Mouse (Mus musculus): ENCODE measurements around the gene Sik3.

Gene Sik3

GRCm38 (mm10) chr9:46228491-46228890, 215.9 kb downstream of the Sik3 start, which contains the start of gene Apoa1:
Gene Apoa1, plus strand, starts transcription at chr9:46228580.
- no peak for DNase-seq (ENCODE audit: low spot score)

GRCm38 (mm10) chr9:46229573-46230449, 217.2 kb downstream of the Sik3 start:
- DNase-seq (ENCODE audit: low spot score) = peak; percentile 89

GRCm38 (mm10) chr9:46230450-46230975, 217.9 kb downstream of the Sik3 start:
- no peak for DNase-seq (ENCODE audit: low spot score)

GRCm38 (mm10) chr9:46235196-46235595, 222.6 kb downstream of the Sik3 start:
- no peak for DNase-seq (ENCODE audit: low spot score)

- DNase-seq (ENCODE audit: low spot score) = no peak
Observed at GRCm38 (mm10) chr9:46235596-46235648, 222.8 kb downstream of the Sik3 start, which contains the start of gene Apoc3. Gene Apoc3, minus strand, starts transcription at chr9:46235636.

- no peak for DNase-seq (ENCODE audit: low spot score)
Observed at GRCm38 (mm10) chr9:46235649-46236048, 223.0 kb downstream of the Sik3 start.

GRCm38 (mm10) chr9:46238850-46239249, 226.2 kb downstream of the Sik3 start:
- no peak for DNase-seq (ENCODE audit: low spot score)

- no peak for DNase-seq (ENCODE audit: low spot score)
Observed at GRCm38 (mm10) chr9:46240526-46241153, 228.0 kb downstream of the Sik3 start, which contains the start of gene Apoa4. Gene Apoa4, plus strand, starts transcription at chr9:46240696.

GRCm38 (mm10) chr9:46241818-46242217, 229.2 kb downstream of the Sik3 start:
- DNase-seq (ENCODE audit: low spot score) = no peak

GRCm38 (mm10) chr9:46243122-46243521, 230.5 kb downstream of the Sik3 start:
- DNase-seq (ENCODE audit: low spot score) = no peak

GRCm38 (mm10) chr9:46243584-46243983, 231.0 kb downstream of the Sik3 start:
- no peak for DNase-seq (ENCODE audit: low spot score)

- peak; percentile 93 for DNase-seq (ENCODE audit: low spot score)
Observed at GRCm38 (mm10) chr9:46246752-46247324, 234.2 kb downstream of the Sik3 start.

GRCm38 (mm10) chr9:46256177-46256576, 243.6 kb downstream of the Sik3 start:
- DNase-seq (ENCODE audit: low spot score) = no peak

- DNase-seq (ENCODE audit: low spot score) = no peak
Observed at GRCm38 (mm10) chr9:46256658-46257385, 244.2 kb downstream of the Sik3 start.

GRCm38 (mm10) chr9:46257546-46257945, 244.9 kb downstream of the Sik3 start:
- DNase-seq (ENCODE audit: low spot score) = no peak

GRCm38 (mm10) chr9:46259111-46259510, 246.5 kb downstream of the Sik3 start:
- DNase-seq (ENCODE audit: low spot score) = no peak

- no peak for DNase-seq (ENCODE audit: low spot score)
Observed at GRCm38 (mm10) chr9:46261131-46261530, 248.5 kb downstream of the Sik3 start.

- no peak for DNase-seq (ENCODE audit: low spot score)
Observed at GRCm38 (mm10) chr9:46268343-46268873, 255.8 kb downstream of the Sik3 start, which contains the start of gene Apoa5. Gene Apoa5, plus strand, starts transcription at chr9:46268633.

GRCm38 (mm10) chr9:46269125-46269524, 256.5 kb downstream of the Sik3 start:
- no peak for DNase-seq (ENCODE audit: low spot score)

GRCm38 (mm10) chr9:46270782-46271181, 258.2 kb downstream of the Sik3 start:
- DNase-seq (ENCODE audit: low spot score) = no peak

- no peak for DNase-seq (ENCODE audit: low spot score)
Observed at GRCm38 (mm10) chr9:46272070-46272469, 259.4 kb downstream of the Sik3 start.

All from retina, embryonic 14.5 days (tissue).